Mouse (Mus musculus): ENCODE results near the gene Tfg. TPM values are rescaled to one million over a fixed set of nuclear protein-coding genes. Genes with fewer than 3 reads are reported as not detected.

Gene Tfg
- total RNA-seq (2023), result 25.9 TPM

DNA sequence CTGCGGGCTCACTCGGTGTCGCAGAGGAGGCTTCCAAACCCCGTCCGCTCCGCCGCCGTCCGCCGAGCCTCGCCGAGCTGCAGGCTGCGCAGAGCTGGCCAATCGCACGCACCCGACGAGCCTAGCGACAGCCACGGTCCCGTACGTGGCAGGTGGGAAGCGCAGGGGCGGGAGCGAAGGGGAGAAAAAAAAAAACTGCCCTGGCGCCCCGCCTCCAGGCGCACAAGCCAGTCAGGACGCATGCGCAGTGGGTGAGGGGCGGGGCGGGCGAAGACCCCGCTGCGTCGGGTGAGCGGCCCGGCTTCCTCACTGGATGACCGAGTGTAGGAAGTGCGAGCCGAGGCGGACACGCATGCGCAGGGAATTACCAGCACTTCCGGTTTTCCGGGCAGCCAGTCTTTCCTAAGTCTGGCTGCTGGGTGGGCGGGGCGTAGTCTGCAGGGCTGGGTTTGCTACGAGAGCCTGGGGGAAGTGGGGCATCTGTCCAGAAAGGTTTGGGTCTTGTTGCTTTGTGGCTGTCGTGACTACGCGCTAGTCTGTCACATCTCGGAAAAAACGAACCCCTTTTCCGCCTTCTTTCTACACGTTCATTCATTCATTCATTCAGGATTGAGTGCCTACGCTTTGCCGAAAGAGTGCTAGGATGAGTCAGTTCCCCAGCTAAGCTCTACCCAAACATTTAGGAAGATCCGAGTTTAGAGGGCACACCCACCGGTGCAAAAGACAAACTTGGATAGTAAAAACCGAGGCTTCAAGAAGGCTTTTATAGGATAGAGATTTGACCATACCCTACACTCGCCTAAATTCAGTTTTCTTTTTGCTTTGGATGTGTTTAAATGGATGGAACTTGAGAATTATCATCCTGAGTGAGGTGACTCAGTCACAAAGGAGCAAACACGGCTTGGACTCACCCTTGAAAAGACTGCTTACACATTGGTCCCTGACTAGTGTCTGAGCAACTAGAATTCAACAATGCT is at the start of gene Tfg:
Gene Tfg (minus strand): TSS at position 227 of the 977 bp plus-strand sequence.

Other genes starting within 250 kb of the Tfg start
- gene Abi3bp, start 239.6 kb downstream of the Tfg start, total RNA-seq (2023), result 0.27 TPM
- not detected for gene Adgrg7, start 78.4 kb upstream of the Tfg start, total RNA-seq (2023)
- gene Tmem45a, start 168.7 kb upstream of the Tfg start, total RNA-seq (2023), result not detected
- gene Lnp1, start 210.6 kb upstream of the Tfg start, total RNA-seq (2023), result not detected

Measured in CD4-positive naive resting alpha-beta T cell, adult 57 days (primary cell).